Mouse (Mus musculus) ES-Bruce4 (cell line): ENCODE results near the gene Ndrg2.
"Not testable (repeated sequence)": the region's sequence is repeated elsewhere in the genome, so short reads cannot be mapped to it uniquely, and the experiment has no call there.

Source experiments
- CTCF ChIP-seq: IDR thresholded peaks from one replicate; pipeline ENCODE4 v1.8.1; 2011; ENCODE audit warnings: low read depth, low read length
- EP300 ChIP-seq: IDR thresholded peaks from 2 replicates; pipeline ENCODE4 v1.6.1; 2011; ENCODE audit warnings: low read depth, low read length; ENCODE audit not compliant: insufficient read depth
- POLR2A ChIP-seq: IDR thresholded peaks from one replicate; pipeline ENCODE4 v1.8.1; 2011; ENCODE audit warnings: low read length; ENCODE audit not compliant: insufficient read depth

- TF ChIP-seq EP300, POLR2A, CTCF: not testable (repeated sequence)
Observed at GRCm38 (mm10) chr14:51855280-51855679, 58.7 kb downstream of the Ndrg2 start.
